Mouse (Mus musculus) effector memory CD4-positive, alpha-beta T cell, adult 7 months (primary cell): ENCODE measurements around the gene Olfr548-ps1. TPM values are rescaled to one million over a fixed set of nuclear protein-coding genes. Genes with fewer than 3 reads are reported as not detected.

Source experiments
- polyA plus RNA-seq: library from polyadenylated mRNA; unstranded; fragments of 100-300 nt; shearing (Covaris generic); gene quantifications from one replicate; pipeline ENCODE4 v1.2.1, GENCODE M21; 2017

The Olfr548-ps1 gene
- not detected for polyA plus RNA-seq

DNA sequence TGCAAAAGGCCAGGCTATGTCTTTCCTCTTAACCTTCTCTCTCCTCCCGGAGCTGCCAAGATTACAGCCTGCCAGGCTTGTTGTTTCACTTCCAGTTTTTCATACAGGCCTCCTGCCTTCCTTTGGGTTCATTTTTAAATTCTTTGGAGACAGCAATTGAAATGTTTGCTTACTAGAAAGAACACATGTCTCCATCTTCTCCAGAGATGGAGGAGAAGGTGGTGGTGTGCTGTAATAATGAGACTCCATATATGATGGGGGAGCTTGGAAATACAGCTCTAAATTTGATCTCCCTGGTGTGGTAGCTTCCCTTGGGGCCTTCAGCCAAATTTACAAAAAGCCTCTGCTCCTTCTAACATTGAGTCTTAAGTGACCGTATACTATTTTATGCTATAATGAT lies at the start of gene Olfr548-ps1:
TSS of gene Olfr548-ps1 (plus strand) at position 301 of the 400 bp plus-strand sequence.

DNA sequence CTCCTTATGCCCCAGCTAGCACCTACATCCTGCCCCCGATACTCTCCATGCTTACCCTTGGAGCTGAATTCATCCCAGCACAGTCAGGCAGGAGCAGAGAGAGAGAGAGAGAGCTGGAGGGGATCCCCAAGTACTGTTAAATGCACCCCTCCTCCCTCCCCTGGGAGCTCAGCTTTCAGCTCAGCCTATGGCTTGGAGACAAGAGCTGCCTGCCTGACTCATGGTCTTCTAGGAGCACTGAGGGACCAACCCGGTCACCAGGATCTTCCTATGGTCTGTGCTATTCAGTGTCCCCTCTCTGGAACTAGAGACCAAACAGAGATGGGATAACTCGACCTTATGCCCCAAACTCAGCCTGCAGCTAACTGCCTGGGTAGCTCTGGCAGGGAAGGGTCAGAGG lies 41.2 kb upstream of the Olfr548-ps1 start, which contains the start of gene Olfr545:
TSS of gene Olfr545 (minus strand) at position 101 of the 400 bp plus-strand sequence.

DNA sequence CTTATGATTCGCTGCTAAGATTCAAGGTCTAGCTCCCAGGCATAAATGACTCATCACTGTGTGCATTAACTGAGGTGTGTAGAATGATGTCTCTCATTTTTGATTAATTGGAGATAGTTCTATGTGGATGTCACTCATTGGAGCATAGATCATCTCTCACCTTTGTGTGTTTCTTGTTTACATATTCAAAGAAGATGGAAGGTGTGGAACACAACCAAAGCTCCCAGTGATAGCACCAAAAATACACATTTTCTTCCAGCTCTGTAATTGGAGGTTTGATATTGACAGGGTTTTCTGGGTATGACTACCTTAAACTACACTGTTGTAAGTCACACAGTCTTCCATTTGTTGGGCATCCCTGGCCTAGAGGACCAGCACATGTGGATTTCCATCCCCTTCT lies 6.2 kb upstream of the Olfr548-ps1 start, which contains the start of gene Olfr547:
TSS of gene Olfr547 (plus strand) at position 301 of the 400 bp plus-strand sequence.

DNA sequence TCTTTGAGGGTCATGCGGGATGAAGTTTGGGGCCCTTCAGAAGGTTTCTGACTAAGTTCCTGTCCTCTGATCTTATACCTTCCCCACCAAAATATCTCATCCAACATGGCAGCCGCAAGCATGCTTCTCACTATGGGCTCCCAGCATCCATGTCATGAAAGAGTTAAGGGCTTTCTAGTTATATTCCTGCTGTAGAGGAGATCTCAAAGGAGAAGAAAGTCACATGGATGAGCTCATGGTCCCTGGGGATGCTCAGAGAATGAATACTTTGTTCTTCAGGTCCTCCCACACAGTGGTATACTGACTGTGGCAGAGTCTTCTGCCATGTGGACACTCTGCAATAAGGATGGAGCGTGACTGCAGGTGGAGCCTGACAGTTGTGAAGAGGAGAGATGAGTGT lies 8.9 kb downstream of the Olfr548-ps1 start, which contains the start of gene Olfr549:
TSS of gene Olfr549 (plus strand) at position 301 of the 400 bp plus-strand sequence.

DNA sequence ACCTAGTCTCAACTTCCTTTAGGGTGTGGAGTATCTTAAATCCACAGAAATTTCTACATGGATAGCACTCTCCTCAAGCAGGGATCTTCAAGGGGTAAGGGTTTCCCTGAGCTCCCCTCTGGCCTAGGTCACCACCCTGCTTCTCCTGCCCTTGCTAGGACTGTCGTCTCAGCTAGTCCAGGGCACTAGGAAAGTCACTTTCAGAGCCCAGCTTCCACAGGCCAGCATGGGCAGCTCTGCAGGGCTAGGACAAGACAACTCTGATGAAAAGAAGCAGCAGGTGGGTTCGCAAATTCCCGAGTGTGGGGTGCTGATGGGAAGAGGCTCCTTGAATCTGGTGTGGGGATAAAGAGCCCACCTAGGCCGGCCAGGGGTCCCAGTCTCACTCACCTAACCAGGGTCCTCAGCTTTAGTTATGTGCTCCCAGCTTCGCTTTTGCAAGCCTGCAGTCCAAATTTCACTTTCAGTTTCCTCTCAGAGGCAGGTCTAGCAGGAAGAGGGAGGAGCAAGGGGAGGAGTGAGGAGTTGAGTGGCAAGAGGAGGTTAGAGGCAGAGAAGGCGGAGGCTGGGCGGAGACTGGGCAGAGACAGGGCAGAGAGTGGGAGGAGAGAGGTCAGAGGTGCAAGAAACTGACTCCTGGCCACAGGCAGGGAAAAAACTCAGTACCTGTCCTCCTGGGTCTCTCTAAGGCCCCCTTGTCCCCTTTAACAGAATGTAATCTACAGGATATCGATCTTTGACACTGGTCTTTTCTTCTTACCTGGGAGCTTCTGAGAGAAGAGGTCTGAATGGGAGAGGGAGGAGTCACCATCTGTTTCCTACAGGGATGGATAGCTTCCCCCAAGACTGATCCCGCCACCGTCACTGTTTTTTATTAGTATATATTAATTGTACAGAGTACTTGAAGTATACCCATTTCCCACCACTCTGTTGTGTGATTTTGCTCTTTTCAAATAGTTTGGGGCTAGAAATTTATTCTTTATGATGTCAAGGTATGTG lies 24.6 kb downstream of the Olfr548-ps1 start, which contains the start of gene Trim21:
TSS of gene Trim21 (minus strand) at position 488 of the 999 bp plus-strand sequence.

DNA sequence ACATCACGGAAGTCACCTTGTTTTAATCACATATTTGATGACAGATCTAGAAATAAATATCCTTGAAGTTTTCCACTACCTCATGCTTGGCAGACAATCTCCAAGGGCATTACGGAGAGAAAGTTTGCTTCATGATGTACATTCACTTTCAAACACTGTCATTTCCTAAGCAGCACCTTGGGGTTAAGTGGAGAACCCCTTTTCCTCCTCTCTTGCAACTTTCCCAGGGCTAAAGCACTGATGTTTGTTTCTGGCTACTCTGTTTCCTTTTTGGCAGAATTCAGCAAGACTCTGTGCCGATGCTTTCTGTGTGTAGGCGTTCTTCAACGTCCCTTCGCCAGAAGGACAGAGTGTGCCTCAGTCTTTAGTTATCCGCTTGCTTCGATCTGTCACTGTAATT lies 30.4 kb downstream of the Olfr548-ps1 start, which contains the start of gene Olfr550:
TSS of gene Olfr550 (plus strand) at position 301 of the 400 bp plus-strand sequence.

DNA sequence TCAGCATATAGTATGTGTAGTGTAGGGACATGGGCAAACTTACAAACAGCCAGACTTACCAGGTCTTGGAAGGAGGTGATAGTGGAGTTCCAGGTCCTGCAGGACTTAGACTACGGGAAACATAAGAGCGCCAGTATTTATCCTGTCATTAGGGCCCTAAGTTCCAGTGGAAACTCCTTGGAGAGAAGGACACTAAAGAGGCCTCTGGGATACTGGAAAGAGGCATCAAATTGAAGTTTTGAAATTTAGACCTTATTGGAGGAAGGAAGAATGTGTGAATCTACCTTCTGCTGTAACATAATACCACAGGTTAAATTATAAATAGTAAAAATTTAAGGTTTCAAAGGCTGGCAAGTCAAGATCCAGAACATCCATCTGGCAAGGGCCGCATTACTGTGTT lies 51.1 kb downstream of the Olfr548-ps1 start, which contains the start of gene Olfr551:
TSS of gene Olfr551 (minus strand) at position 101 of the 400 bp plus-strand sequence.

Other genes starting within 250 kb of the Olfr548-ps1 start
- 47.0 TPM for gene Rrm1, start 99.2 kb upstream of the Olfr548-ps1 start, polyA plus RNA-seq
- 0.44 TPM for gene Olfr543, start 59.2 kb upstream of the Olfr548-ps1 start, polyA plus RNA-seq
- gene Olfr544, start 52.6 kb upstream of the Olfr548-ps1 start, polyA plus RNA-seq = not detected
- gene Olfr545, start 41.3 kb upstream of the Olfr548-ps1 start, polyA plus RNA-seq = not detected
- not detected for gene Olfr547, start 6.1 kb upstream of the Olfr548-ps1 start, polyA plus RNA-seq
- not detected for gene Olfr549, start 9.0 kb downstream of the Olfr548-ps1 start, polyA plus RNA-seq
- 19.6 TPM for gene Trim21, start 24.6 kb downstream of the Olfr548-ps1 start, polyA plus RNA-seq
- gene Olfr550, start 30.5 kb downstream of the Olfr548-ps1 start, polyA plus RNA-seq = 0.22 TPM
- 0.09 TPM for gene Olfr551, start 51.0 kb downstream of the Olfr548-ps1 start, polyA plus RNA-seq
- gene Olfr552, start 56.9 kb downstream of the Olfr548-ps1 start, polyA plus RNA-seq = not detected
- gene Olfr553, start 77.3 kb downstream of the Olfr548-ps1 start, polyA plus RNA-seq = not detected
- gene Olfr554, start 97.5 kb downstream of the Olfr548-ps1 start, polyA plus RNA-seq = 0.95 TPM
- gene Olfr555, start 117.9 kb downstream of the Olfr548-ps1 start, polyA plus RNA-seq = not detected
- gene Olfr556, start 124.0 kb downstream of the Olfr548-ps1 start, polyA plus RNA-seq = not detected
- 7.4 TPM for gene Trim68, start 146.4 kb downstream of the Olfr548-ps1 start, polyA plus RNA-seq
- not detected for gene Olfr557, start 155.0 kb downstream of the Olfr548-ps1 start, polyA plus RNA-seq
- not detected for gene Olfr558, start 161.3 kb downstream of the Olfr548-ps1 start, polyA plus RNA-seq
- gene Olfr33, start 178.2 kb downstream of the Olfr548-ps1 start, polyA plus RNA-seq = not detected
- gene Olfr559, start 186.6 kb downstream of the Olfr548-ps1 start, polyA plus RNA-seq = not detected
- gene Olfr560, start 218.5 kb downstream of the Olfr548-ps1 start, polyA plus RNA-seq = not detected
- gene Olfr78, start 218.6 kb downstream of the Olfr548-ps1 start, polyA plus RNA-seq = not detected
- gene Olfr561, start 230.3 kb downstream of the Olfr548-ps1 start, polyA plus RNA-seq = not detected